Mouse (Mus musculus) liver, embryonic 15.5 days (tissue): ENCODE measurements around the gene Tgfbr2. TPM values are rescaled to one million over a fixed set of nuclear protein-coding genes. Genes with fewer than 3 reads are reported as not detected.

Source experiments
- ATAC-seq: fragments of 200-750 bp; cut with Nextera tagmentation; 2 replicates; pipeline ENCODE4 v1.8.0; 2017; ENCODE audit warnings: moderate number of reproducible peaks, mild to moderate bottlenecking, moderate library complexity; ENCODE audit not compliant: insufficient read depth
- H3K27ac ChIP-seq: fragments of 300-500 bp; sonication (generic); replicated peaks from 2 replicates; pipeline ENCODE4 v1.5.1; 2015; ENCODE audit warnings: mild to moderate bottlenecking, inconsistent platforms
- H3K27me3 ChIP-seq: fragments of 300-500 bp; sonication (generic); 2 replicates; pipeline ENCODE4 v1.6.1; 2015; ENCODE audit warnings: mild to moderate bottlenecking, inconsistent platforms
- H3K36me3 ChIP-seq: fragments of 300-500 bp; sonication (generic); replicated peaks from 2 replicates; pipeline ENCODE4 v1.6.1; 2015; ENCODE audit warnings: moderate library complexity, mild to moderate bottlenecking, inconsistent platforms
- H3K4me1 ChIP-seq: fragments of 300-500 bp; sonication (generic); replicated peaks from 2 replicates; pipeline ENCODE4 v1.6.1; 2015; ENCODE audit warnings: inconsistent platforms
- H3K4me2 ChIP-seq: fragments of 300-500 bp; sonication (generic); 2 replicates; pipeline ENCODE4 v1.6.1; 2015; ENCODE audit warnings: moderate library complexity, mild to moderate bottlenecking, inconsistent platforms
- H3K4me3 ChIP-seq: fragments of 300-500 bp; sonication (generic); replicated peaks from 2 replicates; pipeline ENCODE4 v1.5.1; 2015; ENCODE audit warnings: mild to moderate bottlenecking, inconsistent platforms
- H3K9ac ChIP-seq: fragments of 300-500 bp; sonication (generic); 2 replicates; pipeline ENCODE4 v1.6.1; 2015; ENCODE audit warnings: moderate library complexity, mild to moderate bottlenecking, inconsistent platforms
- H3K9me3 ChIP-seq: fragments of 300-500 bp; sonication (generic); replicated peaks from 2 replicates; pipeline ENCODE4 v1.6.1; 2016; ENCODE audit warnings: inconsistent platforms
- WGBS: fragments of 180-500 bp; shearing (Covaris S2); methylation state at CpG from one replicate; pipeline ENCODE4 v1.1.7; 2015; ENCODE audit warnings: mixed read lengths; ENCODE audit not compliant: insufficient replicate concordance; 5-methylcytosine and 5-hydroxymethylcytosine counted together
- polyA plus RNA-seq: library from polyadenylated mRNA; unstranded; fragments of >200 nt; fragmentation: Nextera tagmentation; extraction: Ambion mirVana; gene quantifications from 2 replicates; pipeline ENCODE4 v1.2.1, GENCODE M21; 2015

Tgfbr2 gene
- polyA plus RNA-seq, 1 experiment from 2014 or later, result 6.6 TPM

- H3K36me3 ChIP-seq, result peaks cover 7% of the 10 kb centered on the region
- peaks cover 19% of the 10 kb centered on the region for H3K4me1 ChIP-seq
- no peak overlapping the region for H3K27ac ChIP-seq
- H3K4me2 ChIP-seq, result no peak overlapping the region
- no peak overlapping the region for H3K9ac ChIP-seq
- ATAC-seq, result no peak
- H3K9me3 ChIP-seq, result no peaks in the 10 kb centered on the region
- H3K4me3 ChIP-seq, result no peak overlapping the region
- no peaks in the 10 kb centered on the region for H3K27me3 ChIP-seq
- WGBS, result 52% methylated on average over 6 of the region's 7 CpGs
Measured at GRCm38 (mm10) chr9:116150725-116151396, 24.3 kb downstream of the Tgfbr2 start.

GRCm38 (mm10) chr9:116148809-116149208, 26.4 kb downstream of the Tgfbr2 start:
- Histone ChIP-seq H3K4me2 (no peak overlapping the region), H3K9me3 (no peaks in the 10 kb centered on the region), H3K27me3 (no peaks in the 10 kb centered on the region), H3K36me3 (no peaks in the 10 kb centered on the region), H3K27ac (no peak overlapping the region), H3K9ac (no peak overlapping the region), H3K4me3 (no peak overlapping the region), H3K4me1 (peaks cover 28% of the 10 kb centered on the region)
- WGBS, result 73% methylated on average over 7 of the region's 7 CpGs
- no peak for ATAC-seq

GRCm38 (mm10) chr9:116146235-116146634, 28.9 kb downstream of the Tgfbr2 start:
- Histone ChIP-seq H3K27ac (peak overlapping the region; percentile 38; the same call in 1 of the 2 replicates), H3K9me3 (no peaks in the 10 kb centered on the region), H3K9ac (no peak overlapping the region), H3K36me3 (no peaks in the 10 kb centered on the region), H3K4me3 (no peak overlapping the region), H3K4me1 (peaks cover 22% of the 10 kb centered on the region), H3K27me3 (no peaks in the 10 kb centered on the region), H3K4me2 (0 out of 2 replicates have a peak overlapping the region, but pooled peaks have one; percentile 15)
- WGBS, result 18% methylated on average over 9 of the region's 9 CpGs
- ATAC-seq, result peak; percentile 19; the same call in 1 of the 2 replicates

- H3K27ac ChIP-seq, result 0 out of 2 replicates have a peak overlapping the region, but pooled peaks have one; percentile 38
- no peak overlapping the region for H3K4me3 ChIP-seq
- H3K4me2 ChIP-seq, result 0 out of 2 replicates have a peak overlapping the region, but pooled peaks have one; percentile 15
- H3K9me3 ChIP-seq, result no peaks in the 10 kb centered on the region
- no peaks in the 10 kb centered on the region for H3K27me3 ChIP-seq
- ATAC-seq, result peak; percentile 53
- peaks cover 22% of the 10 kb centered on the region for H3K4me1 ChIP-seq
- no peaks in the 10 kb centered on the region for H3K36me3 ChIP-seq
- H3K9ac ChIP-seq, result no peak overlapping the region
- WGBS, result 6% methylated on average over 10 of the region's 10 CpGs
Measured at GRCm38 (mm10) chr9:116145231-116145641, 29.9 kb downstream of the Tgfbr2 start.

GRCm38 (mm10) chr9:116140422-116140821, 34.7 kb downstream of the Tgfbr2 start:
- no peak for ATAC-seq

GRCm38 (mm10) chr9:116139549-116139948, 35.6 kb downstream of the Tgfbr2 start:
- Histone ChIP-seq H3K4me1 (peaks cover 29% of the 10 kb centered on the region), H3K9me3 (no peaks in the 10 kb centered on the region), H3K9ac (no peak overlapping the region), H3K27me3 (no peaks in the 10 kb centered on the region), H3K36me3 (no peaks in the 10 kb centered on the region), H3K27ac (no peak overlapping the region), H3K4me2 (no peak overlapping the region), H3K4me3 (no peak overlapping the region)
- ATAC-seq, result no peak
- 28% methylated on average over 7 of the region's 7 CpGs for WGBS

More at GRCm38 (mm10) chr9:116140422-116140821, 34.7 kb downstream of the Tgfbr2 start:
- H3K4me1 ChIP-seq, result peaks cover 35% of the 10 kb centered on the region
- H3K4me3 ChIP-seq, result no peak overlapping the region
- no peaks in the 10 kb centered on the region for H3K9me3 ChIP-seq
- H3K27me3 ChIP-seq, result no peaks in the 10 kb centered on the region
- H3K27ac ChIP-seq, result no peak overlapping the region
- no peak overlapping the region for H3K4me2 ChIP-seq
- WGBS, result 56% methylated on average over 6 of the region's 6 CpGs
- H3K36me3 ChIP-seq, result no peaks in the 10 kb centered on the region
- no peak overlapping the region for H3K9ac ChIP-seq

GRCm38 (mm10) chr9:116138595-116139134, 36.5 kb downstream of the Tgfbr2 start:
- 53% methylated on average over 11 of the region's 11 CpGs for WGBS
- Histone ChIP-seq H3K4me3 (no peak overlapping the region), H3K4me1 (peaks cover 33% of the 10 kb centered on the region), H3K36me3 (no peaks in the 10 kb centered on the region), H3K9me3 (no peaks in the 10 kb centered on the region), H3K27ac (no peak overlapping the region), H3K27me3 (no peaks in the 10 kb centered on the region), H3K9ac (no peak overlapping the region), H3K4me2 (no peak overlapping the region)
- no peak for ATAC-seq

- Histone ChIP-seq H3K9me3 (no peaks in the 10 kb centered on the region), H3K4me3 (no peak overlapping the region), H3K4me1 (peaks cover 33% of the 10 kb centered on the region), H3K36me3 (no peaks in the 10 kb centered on the region), H3K9ac (no peak overlapping the region), H3K27me3 (no peaks in the 10 kb centered on the region), H3K27ac (no peak overlapping the region), H3K4me2 (no peak overlapping the region)
- 39% methylated on average over 3 of the region's 3 CpGs for WGBS
- no peak for ATAC-seq
Measured at GRCm38 (mm10) chr9:116137645-116138044, 37.5 kb downstream of the Tgfbr2 start.

GRCm38 (mm10) chr9:116136811-116137210, 38.3 kb downstream of the Tgfbr2 start:
- H3K4me3 ChIP-seq, result no peak overlapping the region
- no peak overlapping the region for H3K4me2 ChIP-seq
- no peak overlapping the region for H3K27ac ChIP-seq
- peaks cover 33% of the 10 kb centered on the region for H3K4me1 ChIP-seq
- H3K27me3 ChIP-seq, result no peaks in the 10 kb centered on the region
- no peaks in the 10 kb centered on the region for H3K36me3 ChIP-seq
- no peak overlapping the region for H3K9ac ChIP-seq
- 59% methylated on average over 5 of the region's 5 CpGs for WGBS
- no peaks in the 10 kb centered on the region for H3K9me3 ChIP-seq
- no peak for ATAC-seq

- ATAC-seq, result no peak
- Histone ChIP-seq H3K4me1 (peaks cover 33% of the 10 kb centered on the region), H3K27ac (no peak overlapping the region), H3K4me2 (no peak overlapping the region), H3K9me3 (no peaks in the 10 kb centered on the region), H3K4me3 (no peak overlapping the region), H3K36me3 (0 out of 2 replicates have a peak, but pooled peaks cover 3% of the 10 kb centered on the region), H3K27me3 (no peaks in the 10 kb centered on the region), H3K9ac (no peak overlapping the region)
- WGBS, result 61% methylated on average over 6 of the region's 6 CpGs
Measured at GRCm38 (mm10) chr9:116136146-116136545, 39.0 kb downstream of the Tgfbr2 start.

- 69% methylated on average over 2 of the region's 2 CpGs for WGBS
- H3K4me3 ChIP-seq, result no peak overlapping the region
- peaks cover 15% of the 10 kb centered on the region; the same call in 1 of the 2 replicates for H3K36me3 ChIP-seq
- no peak overlapping the region for H3K27ac ChIP-seq
- no peak overlapping the region for H3K9ac ChIP-seq
- H3K9me3 ChIP-seq, result no peaks in the 10 kb centered on the region
- no peak overlapping the region for H3K4me2 ChIP-seq
- H3K27me3 ChIP-seq, result no peaks in the 10 kb centered on the region
- no peak for ATAC-seq
- peaks cover 33% of the 10 kb centered on the region for H3K4me1 ChIP-seq
Measured at GRCm38 (mm10) chr9:116134488-116134887, 40.7 kb downstream of the Tgfbr2 start.
